Mouse (Mus musculus) forebrain, embryonic 15.5 days (tissue): Measurements from ENCODE around the gene Tbc1d5. TPM values are rescaled to one million over a fixed set of nuclear protein-coding genes. Genes with fewer than 3 reads are reported as not detected.
"Not testable (repeated sequence)": the region's sequence is repeated elsewhere in the genome, so short reads cannot be mapped to it uniquely, and the experiment has no call there.

Experiments
- ATAC-seq: fragments of 200-750 bp; cut with Nextera tagmentation; replicated peaks from 2 replicates; pipeline ENCODE4 v1.8.0; 2017; ENCODE audit warnings: mild to moderate bottlenecking, moderate TSS enrichment, moderate library complexity
- H3K27ac ChIP-seq: fragments of 300-500 bp; sonication (generic); replicated peaks from 2 replicates; pipeline ENCODE4 v1.5.1; 2015; ENCODE audit warnings: mild to moderate bottlenecking, inconsistent platforms
- H3K27me3 ChIP-seq: fragments of 300-500 bp; sonication (generic); 2 replicates; pipeline ENCODE4 v1.6.1; 2015; ENCODE audit warnings: inconsistent platforms
- H3K36me3 ChIP-seq: fragments of 300-500 bp; sonication (generic); 2 replicates; pipeline ENCODE4 v1.6.1; 2015; ENCODE audit warnings: mild to moderate bottlenecking, inconsistent platforms
- H3K4me1 ChIP-seq: fragments of 300-500 bp; sonication (generic); 2 replicates; pipeline ENCODE4 v1.6.1; 2015; ENCODE audit warnings: inconsistent platforms
- H3K4me2 ChIP-seq: fragments of 300-500 bp; sonication (generic); replicated peaks from 2 replicates; pipeline ENCODE4 v1.6.1; 2015; ENCODE audit warnings: mild to moderate bottlenecking, inconsistent platforms
- H3K4me3 ChIP-seq: fragments of 300-500 bp; sonication (generic); 2 replicates; pipeline ENCODE4 v1.5.1; 2015; ENCODE audit warnings: mild to moderate bottlenecking, inconsistent platforms
- H3K9ac ChIP-seq: fragments of 300-500 bp; sonication (generic); replicated peaks from 2 replicates; pipeline ENCODE4 v1.6.1; 2015; ENCODE audit warnings: mild to moderate bottlenecking, inconsistent platforms
- H3K9me3 ChIP-seq: fragments of 300-500 bp; sonication (generic); 2 replicates; pipeline ENCODE4 v1.6.1; 2016; ENCODE audit warnings: inconsistent platforms
- WGBS: fragments of 180-500 bp; shearing (Covaris S2); methylation state at CpG from one replicate; pipeline ENCODE4 v1.1.7; 2015; ENCODE audit warnings: mixed read lengths; 5-methylcytosine and 5-hydroxymethylcytosine counted together
- polyA plus RNA-seq: library from polyadenylated mRNA; unstranded; fragments of >200 nt; fragmentation: Nextera tagmentation; extraction: Ambion mirVana; gene quantifications from 2 replicates; pipeline ENCODE4 v1.2.1, GENCODE M21; 2015

Tbc1d5 gene
- polyA plus RNA-seq, 1 experiment from 2014 or later = 7.1 TPM

- under 1% methylated on average over 39 of the region's 39 CpGs for WGBS
- not testable (repeated sequence) for H3K9ac ChIP-seq, H3K9me3 ChIP-seq, H3K4me1 ChIP-seq, ATAC-seq, H3K27me3 ChIP-seq, H3K27ac ChIP-seq, H3K36me3 ChIP-seq
- Histone ChIP-seq H3K4me2 (peak overlapping the region; percentile 43), H3K4me3 (peak overlapping the region; percentile 26)
These were observed 480.7 kb downstream of the Tbc1d5 start for GRCm38 (mm10) chr17:50698410-50698809.

DNA sequence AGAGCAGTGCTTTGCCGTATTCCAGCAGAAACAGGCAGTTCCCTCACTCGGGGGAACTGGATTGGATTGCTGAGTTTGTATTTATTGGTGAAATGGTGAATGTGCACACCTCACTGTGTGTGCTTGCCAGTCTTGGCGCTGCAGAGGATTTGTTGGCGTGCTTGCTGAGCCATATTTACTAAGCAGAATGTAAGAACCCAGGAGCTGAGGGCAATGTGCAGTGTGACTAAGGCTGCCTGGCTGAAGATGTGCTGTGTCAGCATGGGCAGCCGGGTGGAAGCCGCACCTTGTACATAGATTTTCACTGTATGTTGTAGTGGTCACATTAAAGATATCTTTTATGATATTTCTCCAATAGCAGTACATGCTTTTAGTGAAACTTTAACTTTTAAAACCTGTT lies 491.0 kb downstream of the Tbc1d5 start:
- no peak for ATAC-seq
- Histone ChIP-seq H3K9me3 (no peaks in the 10 kb centered on the region), H3K9ac (no peak overlapping the region), H3K36me3 (no peaks in the 10 kb centered on the region; the same call in 1 of the 2 replicates), H3K4me1 (no peaks in the 10 kb centered on the region), H3K4me2 (no peak overlapping the region), H3K4me3 (no peak overlapping the region), H3K27ac (no peak overlapping the region), H3K27me3 (no peaks in the 10 kb centered on the region)
- WGBS = 80% methylated on average over 6 of the region's 6 CpGs

DNA sequence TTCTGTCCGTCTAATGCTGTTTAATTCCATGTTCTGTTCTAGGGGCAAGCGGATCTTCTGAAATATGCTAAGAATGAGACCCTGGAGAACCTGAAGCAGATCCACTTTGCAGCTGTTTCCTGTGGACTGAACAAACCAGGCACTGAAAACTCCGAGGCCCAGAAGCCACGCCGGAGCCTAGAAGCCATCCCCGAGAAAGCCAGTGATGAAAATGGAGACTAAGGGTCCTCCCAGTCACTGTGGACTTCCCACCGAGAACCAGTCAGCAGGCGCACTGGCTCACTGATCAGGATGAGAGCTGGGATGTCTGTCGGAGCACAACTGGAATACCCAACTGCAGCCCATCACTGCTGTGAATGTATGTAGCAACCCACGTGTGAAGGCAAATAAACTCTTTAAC lies 491.5 kb downstream of the Tbc1d5 start:
- WGBS = 88% methylated on average over 10 of the region's 10 CpGs
- H3K9me3 ChIP-seq = no peaks in the 10 kb centered on the region

GRCm38 (mm10) chr17:50684960-50685645 lies 494.0 kb downstream of the Tbc1d5 start:
- H3K4me1 ChIP-seq = no peaks in the 10 kb centered on the region
- H3K9me3 ChIP-seq = no peaks in the 10 kb centered on the region
- WGBS = 72% methylated on average over 7 of the region's 7 CpGs
- H3K9ac ChIP-seq = no peak overlapping the region
- H3K4me3 ChIP-seq = no peak overlapping the region
- no peaks in the 10 kb centered on the region for H3K27me3 ChIP-seq
- H3K36me3 ChIP-seq = no peaks in the 10 kb centered on the region; the same call in 1 of the 2 replicates
- ATAC-seq = no peak
- H3K4me2 ChIP-seq = no peak overlapping the region
- H3K27ac ChIP-seq = no peak overlapping the region

More for the DNA sequence above, 491.5 kb downstream of the Tbc1d5 start:
- H3K9ac ChIP-seq = no peak overlapping the region
- no peak overlapping the region for H3K27ac ChIP-seq
- no peak for ATAC-seq
- no peaks in the 10 kb centered on the region for H3K4me1 ChIP-seq
- H3K4me2 ChIP-seq = no peak overlapping the region
- no peak overlapping the region for H3K4me3 ChIP-seq
- no peaks in the 10 kb centered on the region for H3K27me3 ChIP-seq
- no peaks in the 10 kb centered on the region; the same call in 1 of the 2 replicates for H3K36me3 ChIP-seq
